Mouse (Mus musculus) monocyte, adult 5-6 weeks (primary cell): ENCODE measurements around the gene Scaf8. TPM values are rescaled to one million over a fixed set of nuclear protein-coding genes. Genes with fewer than 3 reads are reported as not detected.
"Not testable (repeated sequence)": the region's sequence is repeated elsewhere in the genome, so short reads cannot be mapped to it uniquely, and the experiment has no call there.

Experiments
- ATAC-seq: fragments of 153-309, 156-312 bp; replicated peaks from 2 replicates; pipeline ENCODE4 v1.8.0; 2017; ENCODE audit warnings: mild to moderate bottlenecking; ENCODE audit not compliant: low TSS enrichment, insufficient number of reproducible peaks, severe bottlenecking, poor library complexity, low FRiP score
- total RNA-seq: library from RNA; stranded (forward); fragments of 200-1000, 200-491, 200-594 nt; gene quantifications from 3 replicates; pipeline ENCODE4 v1.2.3, GENCODE M21; 2017

Gene Scaf8
- total RNA-seq, 1 experiment from 2014 or later = 50.3 TPM

GRCm38 (mm10) chr17:3113737-3114357 is 925 bp upstream of the Scaf8 start:
- ATAC-seq = no peak

GRCm38 (mm10) chr17:3114358-3114719 is 433 bp upstream of the Scaf8 start:
- peak; percentile 75 for ATAC-seq

GRCm38 (mm10) chr17:3115380-3115974 is 705 bp downstream of the Scaf8 start:
- ATAC-seq = peak; percentile 68

- not testable (repeated sequence) for ATAC-seq
Observed at GRCm38 (mm10) chr17:3120949-3121348, 6.2 kb downstream of the Scaf8 start.

GRCm38 (mm10) chr17:3123581-3123980 is 8.8 kb downstream of the Scaf8 start:
- not testable (repeated sequence) for ATAC-seq

GRCm38 (mm10) chr17:3128716-3129115 is 13.9 kb downstream of the Scaf8 start:
- no peak for ATAC-seq

- ATAC-seq = no peak
Observed at GRCm38 (mm10) chr17:3129791-3130190, 15.0 kb downstream of the Scaf8 start.

- no peak for ATAC-seq
Observed at GRCm38 (mm10) chr17:3135346-3135745, 20.6 kb downstream of the Scaf8 start.

GRCm38 (mm10) chr17:3136127-3136526 is 21.4 kb downstream of the Scaf8 start:
- ATAC-seq = no peak

GRCm38 (mm10) chr17:3138387-3138786 is 23.6 kb downstream of the Scaf8 start:
- ATAC-seq = no peak

GRCm38 (mm10) chr17:3140100-3140499 is 25.3 kb downstream of the Scaf8 start:
- no peak for ATAC-seq

- ATAC-seq = no peak
Observed at GRCm38 (mm10) chr17:3148853-3149252, 34.1 kb downstream of the Scaf8 start.

- ATAC-seq = no peak
Observed at GRCm38 (mm10) chr17:3149541-3149940, 34.8 kb downstream of the Scaf8 start.

- ATAC-seq = not testable (repeated sequence)
Observed at GRCm38 (mm10) chr17:3150701-3151100, 35.9 kb downstream of the Scaf8 start.

- ATAC-seq = no peak
Observed at GRCm38 (mm10) chr17:3151181-3151580, 36.4 kb downstream of the Scaf8 start.

- peak; percentile 99 for ATAC-seq
Observed at GRCm38 (mm10) chr17:3156176-3156575, 41.4 kb downstream of the Scaf8 start.

- 0 out of 2 replicates have a peak, but pooled peaks have one; percentile 24 for ATAC-seq
Observed at GRCm38 (mm10) chr17:3157016-3157415, 42.2 kb downstream of the Scaf8 start.

GRCm38 (mm10) chr17:3162905-3163304 is 48.1 kb downstream of the Scaf8 start:
- no peak for ATAC-seq

GRCm38 (mm10) chr17:3180425-3180945 is 65.7 kb downstream of the Scaf8 start:
- not testable (repeated sequence) for ATAC-seq

- not testable (repeated sequence) for ATAC-seq
Observed at GRCm38 (mm10) chr17:3195483-3195882, 80.7 kb downstream of the Scaf8 start.
